Mouse (Mus musculus): ENCODE data around the gene Ppp1r16b.

The Ppp1r16b gene

GRCm38 (mm10) chr2:158768350-158768749, 103.2 kb downstream of the Ppp1r16b start:
- peak; percentile 38 for DNase-seq (ENCODE audit: low spot score)

DNA sequence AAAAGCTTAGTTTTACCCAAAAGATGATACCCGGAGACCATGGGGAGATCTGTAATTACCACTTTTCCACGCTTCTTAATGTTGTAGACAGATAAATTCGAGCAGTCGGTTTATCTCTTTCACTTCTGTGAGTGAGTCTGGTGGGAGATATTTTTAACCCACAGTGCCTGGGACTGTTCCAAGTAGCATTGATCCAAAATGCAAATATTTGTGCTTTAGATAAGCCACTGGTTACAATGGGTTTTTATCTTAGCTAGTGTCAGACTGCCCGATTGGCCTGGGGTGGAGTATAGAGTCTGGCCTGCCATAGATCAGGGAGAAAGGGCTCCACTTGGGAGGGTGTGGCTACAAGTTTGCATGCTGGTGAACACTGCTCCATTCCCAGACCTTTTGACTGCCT, 103.6 kb downstream of the Ppp1r16b start:
- DNase-seq (ENCODE audit: low spot score) = no peak

GRCm38 (mm10) chr2:158770126-158770757, 105.0 kb downstream of the Ppp1r16b start:
- DNase-seq (ENCODE audit: low spot score) = peak; percentile 48

DNA sequence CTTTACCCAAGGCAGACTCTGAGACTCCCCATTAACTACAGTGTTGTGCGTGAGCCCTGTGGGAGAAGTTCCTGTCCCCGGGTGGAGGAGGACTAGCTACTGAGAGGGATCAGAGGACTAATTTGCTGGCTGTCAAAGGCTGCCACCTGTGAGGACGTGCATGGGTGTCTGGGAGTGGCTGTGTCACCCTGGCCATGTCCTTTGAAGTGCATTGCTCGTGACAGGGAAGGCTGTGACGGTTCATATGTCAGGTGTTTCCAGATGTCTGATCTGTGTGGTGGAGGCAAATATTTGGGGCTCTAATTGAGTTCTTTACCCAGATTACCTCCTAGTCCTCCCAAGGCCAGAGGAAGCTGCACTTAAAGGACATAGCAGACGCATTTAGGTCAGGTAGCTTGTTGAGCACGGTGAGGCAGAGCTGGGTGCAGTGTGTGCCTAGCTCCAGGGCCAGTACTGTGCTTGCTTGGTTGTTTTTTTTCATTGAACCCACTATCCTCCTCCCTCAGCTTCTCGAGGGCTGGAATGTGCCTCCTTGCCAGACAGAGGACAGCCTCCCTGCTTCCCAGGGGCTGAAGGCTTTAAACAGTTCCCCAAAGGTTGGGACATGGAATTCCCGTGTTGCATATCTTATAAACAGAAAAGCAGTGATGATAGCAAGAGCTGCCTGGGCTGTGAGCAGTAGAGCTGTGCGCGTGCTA, 106.0 kb downstream of the Ppp1r16b start:
- DNase-seq (ENCODE audit: low spot score) = no peak

DNA sequence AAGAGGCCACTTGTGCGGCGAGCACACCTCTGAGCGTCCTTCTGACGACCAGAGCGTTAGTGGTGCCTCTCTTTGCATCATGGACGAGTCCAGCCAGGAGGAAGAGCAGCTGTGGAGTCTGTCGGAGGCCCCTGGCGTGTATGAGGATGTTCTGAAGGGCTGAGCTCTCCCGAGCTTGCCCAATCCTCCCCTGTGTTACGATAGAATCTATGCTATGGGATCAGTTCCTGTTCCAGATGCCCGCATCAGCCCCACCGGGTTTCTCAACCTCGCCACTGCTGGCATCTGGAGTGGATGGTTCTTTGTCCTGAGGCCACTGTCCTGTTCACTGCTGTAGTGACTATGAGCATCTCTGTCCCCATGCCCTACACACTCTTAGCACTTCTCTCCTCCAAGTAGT, 107.6 kb downstream of the Ppp1r16b start:
- DNase-seq (ENCODE audit: low spot score) = no peak

DNA sequence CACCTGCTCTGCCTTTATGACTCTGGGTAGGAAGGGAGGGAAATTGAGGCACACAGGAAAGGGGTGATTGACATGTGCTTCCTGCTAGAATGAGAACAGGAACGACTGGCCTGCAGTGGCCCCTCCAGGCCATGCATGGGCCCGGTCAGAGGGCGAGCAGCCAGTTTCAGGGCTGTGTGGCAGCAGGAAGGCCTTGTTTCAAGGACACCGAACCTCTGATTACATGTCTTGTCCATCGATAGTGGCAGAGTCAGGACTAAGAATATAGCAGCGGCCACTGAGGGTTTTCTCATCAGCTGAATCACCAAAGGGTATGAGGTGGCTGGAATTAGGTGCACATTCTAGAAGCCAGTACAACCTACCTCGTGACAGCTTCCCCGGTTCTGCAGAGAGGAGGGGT, 109.7 kb downstream of the Ppp1r16b start:
- no peak for DNase-seq (ENCODE audit: low spot score)

GRCm38 (mm10) chr2:158776716-158777115, 111.5 kb downstream of the Ppp1r16b start:
- DNase-seq (ENCODE audit: low spot score) = no peak

DNA sequence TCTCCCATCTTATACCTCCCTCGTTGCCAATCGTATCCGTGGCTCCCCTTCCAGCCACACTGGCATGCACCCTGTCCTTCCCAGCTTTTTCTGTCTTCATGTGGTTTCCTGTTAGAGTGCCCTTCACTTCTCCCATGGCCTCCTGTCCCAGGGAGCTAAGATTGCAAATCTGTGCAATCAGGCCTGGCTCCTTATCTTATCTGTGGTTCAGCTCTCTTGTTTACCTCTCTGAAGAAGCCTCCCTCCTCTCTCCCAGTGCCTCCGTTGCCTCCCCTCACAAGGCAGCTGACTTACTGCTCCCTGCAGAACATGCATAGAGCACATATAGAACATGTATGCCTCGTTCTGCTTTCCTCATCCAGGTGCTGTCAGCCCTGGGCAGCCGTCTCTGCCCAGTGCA, 112.3 kb downstream of the Ppp1r16b start:
- DNase-seq (ENCODE audit: low spot score) = no peak

DNA sequence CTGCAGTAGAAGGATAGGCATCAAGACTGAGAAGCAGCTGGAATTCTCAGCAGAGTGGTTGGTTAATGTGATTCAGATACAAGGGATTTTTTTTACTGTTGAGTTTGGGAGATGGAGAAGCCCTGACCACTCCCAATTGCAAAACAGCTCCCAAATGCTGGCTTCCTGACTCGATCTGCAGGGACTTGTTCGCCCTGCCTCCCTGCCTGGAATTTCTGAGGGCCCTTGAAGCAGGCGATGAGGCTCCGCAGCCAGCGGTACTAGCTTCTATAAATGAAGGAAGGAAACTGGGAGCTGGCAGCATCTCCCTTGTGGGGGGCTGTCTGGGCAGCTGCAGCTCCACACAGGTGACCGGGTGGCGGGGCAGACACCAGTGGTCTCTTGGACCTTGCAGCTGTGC, 113.2 kb downstream of the Ppp1r16b start:
- DNase-seq (ENCODE audit: low spot score) = peak; percentile 43

GRCm38 (mm10) chr2:158781126-158781525, 115.9 kb downstream of the Ppp1r16b start:
- no peak for DNase-seq (ENCODE audit: low spot score)

DNA sequence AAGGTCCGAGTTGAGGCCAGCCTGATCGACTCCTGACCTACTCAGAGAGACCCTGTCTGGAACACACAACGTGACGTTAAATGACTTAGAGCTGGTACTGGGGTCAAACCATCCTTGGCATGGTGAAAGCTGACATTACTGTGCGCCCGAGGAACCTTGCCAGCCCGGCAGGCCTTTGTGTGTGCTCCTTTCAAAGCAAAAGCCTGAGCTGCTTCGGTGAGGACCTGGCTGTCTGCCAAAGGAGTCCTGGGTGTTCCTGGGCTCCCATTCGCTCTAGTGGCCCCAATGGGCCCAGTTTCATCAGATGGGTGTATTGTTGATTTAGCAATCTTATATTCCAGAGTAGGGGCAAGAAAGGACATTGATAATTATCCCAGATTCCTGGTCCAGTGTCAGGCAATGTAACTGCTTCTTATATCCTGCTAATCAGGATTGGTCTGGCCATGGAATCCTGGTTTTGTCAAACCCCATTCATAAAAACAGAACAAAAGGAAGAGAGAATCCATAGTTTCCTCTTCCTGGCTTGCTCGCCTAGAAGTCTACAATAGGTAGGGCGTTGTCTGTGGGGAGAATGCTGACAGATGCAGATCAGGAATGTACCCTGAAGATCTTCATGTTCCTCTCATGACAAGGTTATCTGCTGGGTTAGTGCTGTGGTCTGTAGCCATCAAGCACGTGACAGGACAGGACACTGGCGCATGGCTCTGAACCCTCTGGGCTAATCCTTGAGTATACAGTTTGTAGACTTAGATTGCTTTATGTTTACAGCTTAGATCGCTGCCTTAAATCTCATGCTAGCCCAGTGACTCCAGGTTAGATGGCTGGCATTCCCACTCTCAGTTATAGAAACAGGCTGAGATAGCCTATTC, 122.0 kb downstream of the Ppp1r16b start:
- DNase-seq (ENCODE audit: low spot score) = no peak

DNA sequence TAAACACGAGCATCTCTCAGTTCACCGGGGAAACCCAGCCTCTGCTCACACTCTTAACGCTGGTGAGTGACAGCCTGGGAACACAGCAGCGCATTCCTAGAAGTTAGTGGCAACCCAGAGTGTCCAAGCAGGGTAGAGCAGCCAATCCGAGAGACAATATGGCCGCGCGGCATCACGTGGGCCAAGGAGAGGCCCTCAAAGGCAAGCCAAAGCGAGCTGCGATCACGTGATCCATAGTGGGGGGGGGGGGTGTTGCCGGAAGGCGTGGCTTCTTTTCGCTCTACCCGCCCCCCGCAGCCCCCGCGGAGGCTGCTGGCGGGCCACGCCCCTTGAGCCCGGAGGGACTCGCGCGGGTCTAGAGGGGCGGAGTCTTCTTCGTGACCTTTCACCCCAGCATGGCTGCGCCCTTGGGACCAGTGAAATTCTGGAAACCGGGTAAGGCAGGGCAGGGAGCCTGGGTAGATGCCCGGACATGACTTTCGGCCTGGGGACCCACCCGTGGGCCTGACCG, 129.4 kb downstream of the Ppp1r16b start, which contains the start of gene Dhx35:
Gene Dhx35, plus strand, starts transcription at position 314 of the 511 bp plus-strand sequence.
- DNase-seq (ENCODE audit: low spot score) = peak; percentile 93

GRCm38 (mm10) chr2:158795043-158795442, 129.8 kb downstream of the Ppp1r16b start:
- DNase-seq (ENCODE audit: low spot score) = no peak

DNA sequence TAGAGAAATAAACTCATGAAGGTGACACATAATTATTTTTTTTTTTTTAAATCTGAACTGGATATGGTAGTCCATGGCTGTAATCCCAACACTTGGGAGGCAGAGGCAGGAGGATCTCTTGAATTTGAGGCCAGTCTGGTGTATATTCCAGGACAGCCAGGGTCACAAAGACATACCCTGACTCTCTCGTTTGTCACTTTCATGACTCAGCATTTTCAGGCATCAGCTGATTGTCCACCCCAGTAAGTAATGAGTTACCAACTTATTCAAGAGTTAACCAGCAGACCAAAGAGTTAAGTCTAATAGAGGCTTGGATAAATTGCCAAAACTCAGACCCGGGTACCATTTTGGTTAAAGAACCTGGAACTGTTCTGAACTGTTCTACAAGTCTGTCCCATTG, 130.7 kb downstream of the Ppp1r16b start:
- no peak for DNase-seq (ENCODE audit: low spot score)

DNA sequence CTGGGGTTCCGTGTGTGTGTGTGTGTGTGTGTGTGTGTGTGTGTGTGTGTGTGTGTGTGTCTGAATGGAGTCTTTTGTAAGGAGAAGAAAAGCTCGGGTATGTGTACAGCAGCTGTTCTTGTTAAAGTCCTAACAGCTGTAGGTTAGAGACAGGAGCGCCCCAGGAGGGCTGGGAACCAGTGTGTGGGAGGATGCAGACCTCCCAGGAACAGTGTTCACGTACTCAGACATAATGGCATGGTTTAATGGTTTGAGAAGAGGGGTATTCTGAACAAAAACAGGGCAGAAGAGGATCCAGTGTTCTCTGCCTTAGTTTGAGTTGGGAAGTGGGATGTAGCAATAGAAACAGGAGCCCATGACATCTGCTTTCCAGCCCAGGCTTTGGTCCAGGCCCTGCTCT, 134.1 kb downstream of the Ppp1r16b start:
- DNase-seq (ENCODE audit: low spot score) = no peak

GRCm38 (mm10) chr2:158800788-158801187, 135.6 kb downstream of the Ppp1r16b start:
- DNase-seq (ENCODE audit: low spot score) = no peak

DNA sequence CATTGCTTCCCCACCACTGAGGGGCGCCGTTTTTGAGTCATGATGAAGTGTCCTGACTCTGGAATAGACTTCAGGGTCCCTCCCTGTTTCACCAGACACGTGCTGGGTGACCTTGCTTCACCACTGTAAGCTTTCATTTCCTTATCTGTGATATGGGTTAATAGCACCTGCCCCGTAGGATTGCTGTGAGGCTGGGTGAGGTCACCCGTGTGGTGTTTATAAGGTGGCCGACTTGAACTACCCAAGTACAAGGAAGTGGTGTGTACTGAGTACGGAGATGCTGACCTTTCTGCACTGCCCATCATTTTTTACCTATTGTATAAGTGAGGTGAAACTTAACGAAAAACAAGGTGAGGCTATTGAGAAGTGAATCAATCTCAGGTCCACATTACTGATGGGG, 138.4 kb downstream of the Ppp1r16b start:
- DNase-seq (ENCODE audit: low spot score) = no peak

- no peak for DNase-seq (ENCODE audit: low spot score)
These were observed 150.5 kb downstream of the Ppp1r16b start for GRCm38 (mm10) chr2:158815686-158816085.
